Comparison of ENCODE assay signal across 19 mouse cellular contexts in the genomic region with DNA sequence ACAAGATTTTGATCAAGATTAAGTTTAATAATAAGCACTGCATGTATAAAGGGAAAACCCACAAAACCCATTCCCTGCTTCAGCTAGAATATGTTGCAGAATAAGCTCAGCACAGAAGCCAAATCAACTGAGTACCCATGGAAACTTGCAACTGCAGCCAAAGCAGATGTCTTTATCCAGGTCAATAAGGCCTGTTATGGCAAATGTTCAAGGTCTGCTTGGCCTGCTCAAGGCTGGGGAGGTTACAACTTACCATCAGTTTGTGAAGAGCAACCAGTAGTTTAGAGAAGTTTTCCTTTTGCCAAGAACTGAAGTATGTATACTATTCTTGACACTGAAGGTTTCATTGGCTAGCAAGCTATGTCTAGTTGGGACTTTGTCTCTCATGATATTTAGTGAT.
DNase-seq lines count a peak whose midpoint lies in the region; ATAC-seq and TF ChIP-seq lines count a peak whose summit lies in the region.
"Had no signal": no experiment of that assay in that cellular context is flagged by ENCODE, and none has a peak within 500 bp of the region (broad histone marks: within the 10 kb centered on the region; RNA-seq: fewer than 3 reads in every experiment).

No protein-coding gene starts in this region.

- no peaks in the 10 kb centered on the region for H3K4me1 ChIP-seq in lung, postnatal 0 days (ENCODE audit: insufficient read depth, low read depth, low read length)
- H3K4me1 ChIP-seq: embryonic facial prominence, embryonic 10.5 days; embryonic facial prominence, embryonic 12.5 days; forebrain, embryonic 13.5 days; forebrain, embryonic 15.5 days had no signal

- H3K27me3 ChIP-seq in lung, postnatal 0 days (replicated peaks; ENCODE audit: insufficient read depth, low read length), result no peaks in the 10 kb centered on the region
- H3K27me3 ChIP-seq: embryonic facial prominence, embryonic 12.5 days; forebrain, embryonic 13.5 days; forebrain, embryonic 15.5 days; Patski had no signal

- TF ChIP-seq EP300 in lung, postnatal 0 days (IDR thresholded peaks at IDR 0.05), result no peak

- 0 out of 2 replicates have a peak, but pooled peaks cover 2% of the 10 kb centered on the region for H3K9me3 ChIP-seq in lung, postnatal 0 days (ENCODE audit: low read length)

- ATAC-seq in lung, postnatal 0 days, result no peak
- ATAC-seq: activated CD4-positive, CD25-positive, alpha-beta regulatory T cell, adult 4 months; forebrain, embryonic 13.5 days; forebrain, embryonic 15.5 days; forebrain, postnatal 0 days; Patski had no signal

- DNase-seq in adrenal gland, adult 2 months, result peak; percentile 6
- DNase-seq in adrenal gland, postnatal 25 days, result no peak
- peak; percentile 1 to 8 for DNase-seq in adrenal gland, postnatal 36 days
- DNase-seq in adrenal gland, postnatal 10 days, result no peak
- DNase-seq in ovary, adult 18-20 months (ENCODE audit: low spot score), result peak; percentile 5
- DNase-seq in ovary, postnatal 10 days (ENCODE audit: low spot score), result no peak
- DNase-seq in lung, postnatal 0 days (ENCODE audit: low spot score), result no peak
- DNase-seq: cerebellum, adult 11-12 months; cerebellum, adult 2 months; cerebellum, adult 9-10 months; cerebellum, postnatal 10 days; cerebellum, postnatal 25 days; forebrain, postnatal 0 days had no signal

- no peak overlapping the region for H3K9ac ChIP-seq in lung, postnatal 0 days (replicated peaks; ENCODE audit: low read depth)
- H3K9ac ChIP-seq: embryonic facial prominence, embryonic 12.5 days; forebrain, embryonic 13.5 days; forebrain, embryonic 15.5 days; forebrain, postnatal 0 days had no signal

- H3K4me3 ChIP-seq in lung, postnatal 0 days (ENCODE audit: low read depth, low read length), result no peak overlapping the region
- H3K4me3 ChIP-seq: embryonic facial prominence, embryonic 10.5 days; embryonic facial prominence, embryonic 12.5 days; forebrain, embryonic 13.5 days; forebrain, embryonic 15.5 days had no signal

- no peak for TF ChIP-seq CTCF in lung, postnatal 0 days (IDR thresholded peaks at IDR 0.05)

- no peak overlapping the region for H3K27ac ChIP-seq in lung, postnatal 0 days (ENCODE audit: low read length)
- H3K27ac ChIP-seq: embryonic facial prominence, embryonic 10.5 days; embryonic facial prominence, embryonic 12.5 days; forebrain, embryonic 13.5 days; forebrain, embryonic 15.5 days had no signal

- no peaks in the 10 kb centered on the region for H3K36me3 ChIP-seq in lung, postnatal 0 days (ENCODE audit: insufficient read depth, low read length)
- H3K36me3 ChIP-seq: embryonic facial prominence, embryonic 10.5 days; embryonic facial prominence, embryonic 12.5 days; forebrain, embryonic 15.5 days had no signal

- no peak overlapping the region for H3K4me2 ChIP-seq in lung, postnatal 0 days (replicated peaks; ENCODE audit: low read depth, low read length)
- H3K4me2 ChIP-seq: embryonic facial prominence, embryonic 12.5 days; forebrain, embryonic 13.5 days; forebrain, embryonic 15.5 days had no signal

Comparison
In these comparisons a context has a peak if more than half of its experiments do, and no peak if none do; other contexts are left out.
1. DNase-seq: peak in adrenal gland, adult 2 months (single experiment), adrenal gland, postnatal 36 days (2 of 2) and ovary, adult 18-20 months (single experiment); none in adrenal gland, postnatal 25 days (single experiment), adrenal gland, postnatal 10 days (single experiment), ovary, postnatal 10 days (single experiment) and lung, postnatal 0 days (single experiment).